Comparison of ENCODE assay signal across 27 mouse cellular contexts in the genomic region with DNA sequence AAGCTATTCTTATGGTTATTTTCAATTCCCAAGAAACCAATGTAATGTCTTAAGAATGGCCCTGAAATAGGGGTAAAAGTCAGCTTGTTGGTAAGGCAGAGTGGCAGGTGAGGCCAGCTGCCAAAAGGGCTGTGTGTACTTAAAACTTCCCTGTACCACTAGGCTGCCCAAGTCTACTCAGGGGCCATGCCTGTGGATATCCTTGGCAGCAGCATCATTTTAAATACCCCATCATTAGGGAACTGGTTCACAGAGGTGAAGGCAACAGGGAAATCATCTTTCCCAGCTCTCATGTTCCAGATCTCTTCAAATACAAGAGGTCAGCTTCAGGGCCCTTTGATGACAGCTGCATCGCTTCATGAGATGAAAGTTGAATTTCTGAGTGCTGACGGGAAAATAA.
DNase-seq lines count a peak whose midpoint lies in the region; ATAC-seq and TF ChIP-seq lines count a peak whose summit lies in the region.
"Had no signal": no experiment of that assay in that cellular context is flagged by ENCODE, and none has a peak within 500 bp of the region (broad histone marks: within the 10 kb centered on the region; RNA-seq: fewer than 3 reads in every experiment).

No protein-coding gene starts in this region.

- no peaks in the 10 kb centered on the region for H3K9me3 ChIP-seq in forebrain, embryonic 14.5 days (replicated peaks; ENCODE audit: control insufficient read depth, low read length)
- no peaks in the 10 kb centered on the region for H3K9me3 ChIP-seq in forebrain, embryonic 11.5 days (ENCODE audit: control insufficient read depth, low read length)
- no peaks in the 10 kb centered on the region for H3K9me3 ChIP-seq in midbrain, embryonic 14.5 days (ENCODE audit: control insufficient read depth, low read length)
- no peaks in the 10 kb centered on the region for H3K9me3 ChIP-seq in midbrain, postnatal 0 days (ENCODE audit: low read length)
- H3K9me3 ChIP-seq in embryonic facial prominence, embryonic 10.5 days = no peaks in the 10 kb centered on the region
- H3K9me3 ChIP-seq: forebrain, embryonic 10.5 days; forebrain, embryonic 15.5 days; heart, embryonic 12.5 days; heart, embryonic 15.5 days; hindbrain, embryonic 10.5 days had no signal

- no peak overlapping the region for H3K9ac ChIP-seq in forebrain, embryonic 14.5 days (ENCODE audit: low read length)
- no peak overlapping the region for H3K9ac ChIP-seq in forebrain, embryonic 11.5 days (ENCODE audit: low read length)
- H3K9ac ChIP-seq in midbrain, embryonic 14.5 days (replicated peaks; ENCODE audit: low read length) = no peak overlapping the region
- no peak overlapping the region for H3K9ac ChIP-seq in midbrain, postnatal 0 days (replicated peaks; ENCODE audit: low read length, poor library complexity, severe bottlenecking)
- H3K9ac ChIP-seq: forebrain, embryonic 15.5 days; heart, embryonic 12.5 days; heart, embryonic 15.5 days; hindbrain, embryonic 14.5 days had no signal

- no peak overlapping the region for H3K4me2 ChIP-seq in forebrain, embryonic 14.5 days (ENCODE audit: low read length)
- H3K4me2 ChIP-seq in forebrain, embryonic 11.5 days (ENCODE audit: low read depth, low read length, severe bottlenecking) = no peak overlapping the region
- H3K4me2 ChIP-seq in midbrain, embryonic 14.5 days (ENCODE audit: low read length) = no peak overlapping the region
- H3K4me2 ChIP-seq in midbrain, postnatal 0 days (ENCODE audit: low read depth, low read length, poor library complexity, severe bottlenecking) = no peak overlapping the region
- H3K4me2 ChIP-seq: forebrain, embryonic 15.5 days; heart, embryonic 12.5 days; heart, embryonic 15.5 days; hindbrain, embryonic 14.5 days had no signal

- no peaks in the 10 kb centered on the region for H3K4me1 ChIP-seq in forebrain, embryonic 14.5 days (ENCODE audit: control insufficient read depth, insufficient read depth, low read length)
- no peaks in the 10 kb centered on the region for H3K4me1 ChIP-seq in forebrain, embryonic 11.5 days (replicated peaks; ENCODE audit: control insufficient read depth, insufficient read depth, low read length)
- H3K4me1 ChIP-seq in midbrain, embryonic 14.5 days (ENCODE audit: control insufficient read depth, insufficient read depth, low read length) = no peaks in the 10 kb centered on the region
- no peaks in the 10 kb centered on the region for H3K4me1 ChIP-seq in midbrain, postnatal 0 days (ENCODE audit: insufficient read depth, low read length)
- H3K4me1 ChIP-seq in embryonic facial prominence, embryonic 10.5 days = no peaks in the 10 kb centered on the region
- H3K4me1 ChIP-seq: forebrain, embryonic 10.5 days; forebrain, embryonic 15.5 days; heart, embryonic 12.5 days; heart, embryonic 15.5 days; hindbrain, embryonic 10.5 days had no signal

- no peak overlapping the region for H3K27ac ChIP-seq in forebrain, embryonic 14.5 days (ENCODE audit: low read depth, low read length)
- H3K27ac ChIP-seq in forebrain, embryonic 11.5 days (ENCODE audit: low read depth, low read length) = no peak overlapping the region
- no peak overlapping the region for H3K27ac ChIP-seq in midbrain, embryonic 14.5 days (replicated peaks; ENCODE audit: low read depth, low read length)
- H3K27ac ChIP-seq in midbrain, postnatal 0 days (ENCODE audit: low read depth, low read length) = no peak overlapping the region
- no peak overlapping the region for H3K27ac ChIP-seq in embryonic facial prominence, embryonic 10.5 days (replicated peaks)
- H3K27ac ChIP-seq: forebrain, embryonic 10.5 days; forebrain, embryonic 15.5 days; heart, embryonic 15.5 days; hindbrain, embryonic 10.5 days; hindbrain, embryonic 14.5 days had no signal

- WGBS in forebrain, embryonic 14.5 days = 86% methylated on average over 2 of the region's 2 CpGs
- 87% methylated on average over 2 of the region's 2 CpGs for WGBS in forebrain, embryonic 11.5 days
- WGBS in midbrain, embryonic 14.5 days = 65% methylated on average over 2 of the region's 2 CpGs
- 60% methylated on average over 2 of the region's 2 CpGs for WGBS in midbrain, postnatal 0 days
- 68% methylated on average over 2 of the region's 2 CpGs for WGBS in embryonic facial prominence, embryonic 10.5 days

- peak; percentile 0 for DNase-seq in forebrain, embryonic 14.5 days (ENCODE audit: low spot score)
- DNase-seq in forebrain, embryonic 11.5 days (ENCODE audit: low spot score) = no peak
- peak; percentile 17 for DNase-seq in midbrain, embryonic 14.5 days
- DNase-seq in midbrain, postnatal 0 days (ENCODE audit: low spot score) = no peak
- DNase-seq in brain, adult 2 months (ENCODE audit: low read depth, low spot score) = peak; percentile 1
- DNase-seq in embryonic facial prominence, embryonic 10.5 days (ENCODE audit: low spot score) = peak; percentile 8
- DNase-seq in thymus, postnatal 36 days = no peak
- DNase-seq: adrenal gland, postnatal 10 days; adrenal gland, postnatal 36 days; B cell, adult 2 months; cerebellum, adult 11-12 months; cerebellum, adult 8-10 months; cerebellum, postnatal 10 days; cerebellum, postnatal 36 days; gastrocnemius, postnatal 25 days; heart, adult 18-20 months; heart, postnatal 10 days; heart, postnatal 36 days had no signal

- no peak overlapping the region for H3K4me3 ChIP-seq in forebrain, embryonic 14.5 days (ENCODE audit: low read depth, low read length)
- no peak overlapping the region for H3K4me3 ChIP-seq in forebrain, embryonic 11.5 days (ENCODE audit: low read depth, low read length)
- no peak overlapping the region for H3K4me3 ChIP-seq in midbrain, embryonic 14.5 days (replicated peaks; ENCODE audit: low read depth, low read length)
- no peak overlapping the region for H3K4me3 ChIP-seq in midbrain, postnatal 0 days (ENCODE audit: low read depth, low read length)
- H3K4me3 ChIP-seq in embryonic facial prominence, embryonic 10.5 days = no peak overlapping the region
- H3K4me3 ChIP-seq: forebrain, embryonic 10.5 days; forebrain, embryonic 15.5 days; heart, embryonic 12.5 days; heart, embryonic 15.5 days; hindbrain, embryonic 10.5 days had no signal

- no peak for ATAC-seq in forebrain, embryonic 14.5 days
- no peak; the same call in 1 of the 2 replicates for ATAC-seq in forebrain, embryonic 11.5 days (replicated peaks; ENCODE audit: low FRiP score)
- ATAC-seq in midbrain, embryonic 14.5 days (ENCODE audit: low FRiP score, low TSS enrichment) = no peak; the same call in 1 of the 2 replicates
- no peak for ATAC-seq in midbrain, postnatal 0 days (ENCODE audit: low FRiP score)
- ATAC-seq: forebrain, embryonic 15.5 days; Patski had no signal

- TF ChIP-seq CTCF in midbrain, postnatal 0 days (IDR thresholded peaks at IDR 0.05) = no peak

- no peaks in the 10 kb centered on the region for H3K27me3 ChIP-seq in forebrain, embryonic 14.5 days (replicated peaks; ENCODE audit: control insufficient read depth, insufficient read depth, low read length)
- no peaks in the 10 kb centered on the region for H3K27me3 ChIP-seq in forebrain, embryonic 11.5 days (ENCODE audit: control insufficient read depth, insufficient read depth, low read length)
- no peaks in the 10 kb centered on the region for H3K27me3 ChIP-seq in midbrain, embryonic 14.5 days (ENCODE audit: control insufficient read depth, insufficient read depth, low read length)
- H3K27me3 ChIP-seq in midbrain, postnatal 0 days (ENCODE audit: insufficient read depth, low read length) = no peaks in the 10 kb centered on the region
- H3K27me3 ChIP-seq in embryonic facial prominence, embryonic 10.5 days (replicated peaks; ENCODE audit: low read depth, poor library complexity, severe bottlenecking) = no peaks in the 10 kb centered on the region
- H3K27me3 ChIP-seq: CH12.LX; forebrain, embryonic 15.5 days; heart, embryonic 12.5 days; heart, embryonic 15.5 days; Patski had no signal

- no peaks in the 10 kb centered on the region for H3K36me3 ChIP-seq in forebrain, embryonic 14.5 days (ENCODE audit: control insufficient read depth, insufficient read depth, low read length)
- no peaks in the 10 kb centered on the region for H3K36me3 ChIP-seq in forebrain, embryonic 11.5 days (ENCODE audit: control insufficient read depth, insufficient read depth, low read length)
- no peaks in the 10 kb centered on the region for H3K36me3 ChIP-seq in midbrain, embryonic 14.5 days (ENCODE audit: control insufficient read depth, insufficient read depth, low read length)
- H3K36me3 ChIP-seq in midbrain, postnatal 0 days (ENCODE audit: insufficient read depth, low read length) = no peaks in the 10 kb centered on the region
- no peaks in the 10 kb centered on the region for H3K36me3 ChIP-seq in embryonic facial prominence, embryonic 10.5 days (replicated peaks)
- H3K36me3 ChIP-seq: forebrain, embryonic 10.5 days; forebrain, embryonic 15.5 days; G1E; heart, embryonic 12.5 days; heart, embryonic 15.5 days; hindbrain, embryonic 10.5 days had no signal

Comparison
In these comparisons a context has a peak if more than half of its experiments do, and no peak if none do; other contexts are left out.
1. DNase-seq: peak in forebrain, embryonic 14.5 days (single experiment), midbrain, embryonic 14.5 days (single experiment), brain, adult 2 months (single experiment) and embryonic facial prominence, embryonic 10.5 days (single experiment); none in forebrain, embryonic 11.5 days (single experiment), midbrain, postnatal 0 days (single experiment) and thymus, postnatal 36 days (0 of 2).